Mouse (Mus musculus) neural tube, postnatal 0 days (tissue): ENCODE data around the gene Calm4. TPM values are rescaled to one million over a fixed set of nuclear protein-coding genes. Genes with fewer than 3 reads are reported as not detected.

Experiments used
- polyA plus RNA-seq: library from polyadenylated mRNA; unstranded; fragments of >200 nt; fragmentation: Nextera tagmentation; extraction: Ambion mirVana; gene quantifications from 2 replicates; pipeline ENCODE4 v1.2.1, GENCODE M21; 2015

Calm4 gene
- polyA plus RNA-seq = 0.25 and 0.28 TPM in 2 replicates

DNA sequence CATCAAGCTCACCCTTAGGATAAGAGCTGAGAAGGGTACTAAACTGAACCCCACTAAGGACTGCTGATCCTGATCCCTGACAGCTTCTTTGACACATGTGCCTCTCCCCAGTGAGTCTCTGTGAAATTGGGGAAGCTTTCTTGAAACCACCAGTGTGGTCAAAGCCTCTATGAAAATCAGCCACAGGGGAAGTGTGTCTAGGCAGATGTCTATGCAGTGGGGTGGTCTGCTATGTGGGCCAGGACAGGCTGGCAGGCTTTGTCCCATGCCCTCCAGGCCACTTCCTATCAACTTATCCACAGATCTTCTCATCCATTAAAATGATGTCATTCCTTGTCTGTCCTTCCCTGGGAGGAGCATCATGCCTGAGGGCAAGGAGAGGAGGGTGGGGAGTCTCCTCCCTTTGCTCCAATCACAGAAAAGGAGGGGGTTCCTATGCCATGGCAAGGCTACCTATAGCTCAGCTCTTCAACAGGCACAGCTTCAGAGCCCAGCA lies at the start of gene Calm4:
Gene Calm4, plus strand, starts transcription at position 446 of the 496 bp plus-strand sequence.

DNA sequence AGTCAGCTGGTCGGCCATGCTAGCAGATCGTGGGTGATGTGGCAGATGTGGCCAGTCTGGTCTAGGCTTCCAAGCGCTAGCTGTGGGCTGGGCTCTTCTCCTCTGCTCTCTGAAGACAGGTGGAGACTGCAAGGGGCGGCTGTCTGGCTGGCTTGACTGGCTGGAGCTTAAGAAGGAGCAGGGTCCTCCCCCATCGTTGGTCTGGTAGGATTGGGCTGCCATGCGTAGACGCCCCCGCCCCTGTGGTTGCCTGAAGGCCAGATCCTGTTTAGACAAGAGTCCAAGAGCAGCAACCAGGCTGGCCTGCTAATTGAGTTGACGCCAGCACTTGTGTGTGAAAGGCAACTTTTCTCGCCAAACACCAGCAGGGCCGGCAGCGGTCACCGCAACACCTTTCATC lies 33.4 kb upstream of the Calm4 start, which contains the start of gene Calml3:
Gene Calml3, minus strand, starts transcription at position 131 of the 400 bp plus-strand sequence.

DNA sequence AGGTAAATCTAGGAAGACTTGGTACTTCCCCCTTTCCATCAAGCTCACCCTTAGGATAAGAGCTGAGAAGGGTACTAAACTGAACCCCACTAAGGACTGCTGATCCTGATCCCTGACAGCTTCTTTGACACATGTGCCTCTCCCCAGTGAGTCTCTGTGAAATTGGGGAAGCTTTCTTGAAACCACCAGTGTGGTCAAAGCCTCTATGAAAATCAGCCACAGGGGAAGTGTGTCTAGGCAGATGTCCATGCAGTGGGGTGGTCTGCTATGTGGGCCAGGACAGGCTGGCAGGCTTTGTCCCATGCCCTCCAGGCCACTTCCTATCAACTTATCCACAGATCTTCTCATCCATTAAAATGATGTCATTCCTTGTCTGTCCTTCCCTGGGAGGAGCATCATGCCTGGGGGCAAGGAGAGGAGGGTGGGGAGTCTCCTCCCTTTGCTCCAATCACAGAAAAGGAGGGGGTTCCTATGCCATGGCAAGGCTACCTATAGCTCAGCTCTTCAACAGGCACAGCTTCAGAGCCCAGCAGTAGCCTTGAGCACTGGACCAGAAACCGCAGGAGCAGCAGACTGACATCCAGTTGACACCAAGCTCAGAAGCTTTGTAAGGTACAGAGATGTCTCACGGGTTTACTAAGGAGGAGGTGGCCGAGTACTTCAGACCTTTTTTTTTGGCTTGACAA lies 16.2 kb downstream of the Calm4 start, which contains the start of gene Calm5:
Gene Calm5, plus strand, starts transcription at position 526 of the 686 bp plus-strand sequence.

Other genes starting within 250 kb of the Calm4 start
- 7.6 and 12.3 TPM in 2 replicates for gene Fam208b, start 226.6 kb upstream of the Calm4 start, polyA plus RNA-seq
- gene Asb13, start 203.7 kb upstream of the Calm4 start, polyA plus RNA-seq = 17.3 and 17.5 TPM in 2 replicates
- gene Calml3, start 33.4 kb upstream of the Calm4 start, polyA plus RNA-seq = not detected in 2 replicates
- 0.43 TPM in 1 of 2 replicates, not detected in the other for gene Calm5, start 16.4 kb downstream of the Calm4 start, polyA plus RNA-seq
- gene Net1, start 80.5 kb downstream of the Calm4 start, polyA plus RNA-seq = 11.9 and 12.0 TPM in 2 replicates
- gene Tubal3, start 80.5 kb downstream of the Calm4 start, polyA plus RNA-seq = not detected in 2 replicates
- 0.13 TPM in 1 of 2 replicates, not detected in the other for gene Ucn3, start 107.6 kb downstream of the Calm4 start, polyA plus RNA-seq
- 0.90 and 1.5 TPM in 2 replicates for gene Akr1c14, start 211.3 kb downstream of the Calm4 start, polyA plus RNA-seq